Mouse (Mus musculus): ENCODE results near the gene Golga4.
A peak's percentile ranks its signal among the peaks of the same experiment; 100 is the strongest.

Gene Golga4

GRCm38 (mm10) chr9:118489579-118490019 lies 16.5 kb upstream of the Golga4 start:
- peak; percentile 53 to 76 for DNase-seq (ENCODE audit: low spot score in 2 of 2)

GRCm38 (mm10) chr9:118491195-118491594 lies 14.9 kb upstream of the Golga4 start:
- no peak for DNase-seq (ENCODE audit: low spot score in 2 of 2)

GRCm38 (mm10) chr9:118492932-118493698 lies 13.0 kb upstream of the Golga4 start:
- no peak for DNase-seq (ENCODE audit: low spot score in 2 of 2)

GRCm38 (mm10) chr9:118494106-118494505 lies 12.0 kb upstream of the Golga4 start:
- no peak for DNase-seq (ENCODE audit: low spot score in 2 of 2)

GRCm38 (mm10) chr9:118495933-118496332 lies 10.1 kb upstream of the Golga4 start:
- DNase-seq (ENCODE audit: low spot score in 2 of 2), result no peak

- no peak for DNase-seq (ENCODE audit: low spot score in 2 of 2)
These were observed 9.1 kb upstream of the Golga4 start for GRCm38 (mm10) chr9:118496952-118497351.

- DNase-seq (ENCODE audit: low spot score in 2 of 2), result no peak
These were observed 8.0 kb upstream of the Golga4 start for GRCm38 (mm10) chr9:118498061-118498460.

- DNase-seq (ENCODE audit: low spot score in 2 of 2), result no peak
These were observed 5.1 kb upstream of the Golga4 start for GRCm38 (mm10) chr9:118500963-118501362.

- no peak for DNase-seq (ENCODE audit: low spot score in 2 of 2)
These were observed 1.4 kb upstream of the Golga4 start for GRCm38 (mm10) chr9:118504656-118505055.

- no peak for DNase-seq (ENCODE audit: low spot score in 2 of 2)
These were observed 551 bp downstream of the Golga4 start for GRCm38 (mm10) chr9:118506404-118507231.

- DNase-seq (ENCODE audit: low spot score in 2 of 2), result no peak
These were observed 1.5 kb downstream of the Golga4 start for GRCm38 (mm10) chr9:118507552-118507951.

GRCm38 (mm10) chr9:118508601-118509000 lies 2.5 kb downstream of the Golga4 start:
- no peak for DNase-seq (ENCODE audit: low spot score in 2 of 2)

- no peak for DNase-seq (ENCODE audit: low spot score in 2 of 2)
These were observed 5.0 kb downstream of the Golga4 start for GRCm38 (mm10) chr9:118510941-118511690.

GRCm38 (mm10) chr9:118512681-118513233 lies 6.7 kb downstream of the Golga4 start:
- DNase-seq (ENCODE audit: low spot score in 2 of 2), result no peak

GRCm38 (mm10) chr9:118515476-118515875 lies 9.4 kb downstream of the Golga4 start:
- no peak for DNase-seq (ENCODE audit: low spot score in 2 of 2)

GRCm38 (mm10) chr9:118516162-118516561 lies 10.1 kb downstream of the Golga4 start:
- DNase-seq (ENCODE audit: low spot score in 2 of 2), result no peak

GRCm38 (mm10) chr9:118517619-118518018 lies 11.6 kb downstream of the Golga4 start:
- no peak for DNase-seq (ENCODE audit: low spot score in 2 of 2)

GRCm38 (mm10) chr9:118519101-118519500 lies 13.0 kb downstream of the Golga4 start:
- DNase-seq (ENCODE audit: low spot score in 2 of 2), result no peak

- DNase-seq (ENCODE audit: low spot score in 2 of 2), result no peak
These were observed 13.9 kb downstream of the Golga4 start for GRCm38 (mm10) chr9:118520011-118520410.

GRCm38 (mm10) chr9:118520858-118521257 lies 14.8 kb downstream of the Golga4 start:
- no peak for DNase-seq (ENCODE audit: low spot score in 2 of 2)

GRCm38 (mm10) chr9:118521659-118522058 lies 15.6 kb downstream of the Golga4 start:
- DNase-seq (ENCODE audit: low spot score in 2 of 2), result no peak

GRCm38 (mm10) chr9:118523738-118524137 lies 17.7 kb downstream of the Golga4 start:
- DNase-seq (ENCODE audit: low spot score in 2 of 2), result no peak

All from urinary bladder, postnatal 4 days (tissue).